Mouse (Mus musculus) megakaryocyte, adult 5-6 weeks (primary cell): ENCODE measurements around the gene Hist1h4a. TPM values are rescaled to one million over a fixed set of nuclear protein-coding genes. Genes with fewer than 3 reads are reported as not detected.

Experiments
- ATAC-seq: 2 replicates; pipeline ENCODE4 v1.8.0; 2016; ENCODE audit warnings: mild to moderate bottlenecking, inconsistent platforms; ENCODE audit not compliant: poor library complexity, severe bottlenecking
- total RNA-seq, 2 experiments: library from RNA; stranded (forward) in 1 of 2; stranded (reverse) in 1 of 2; fragments of 153-499, 151-499 nt in 1 of 2; fragments of 221-1000, 200-1000 nt in 1 of 2; gene quantifications; 2 replicates each; pipeline versions ENCODE4 v1.2.3 to v1.2.4; 2015 to 2017

Hist1h4a gene
- total RNA-seq, 2 experiments from 2014 or later, result 58.1 to 548 TPM

DNA sequence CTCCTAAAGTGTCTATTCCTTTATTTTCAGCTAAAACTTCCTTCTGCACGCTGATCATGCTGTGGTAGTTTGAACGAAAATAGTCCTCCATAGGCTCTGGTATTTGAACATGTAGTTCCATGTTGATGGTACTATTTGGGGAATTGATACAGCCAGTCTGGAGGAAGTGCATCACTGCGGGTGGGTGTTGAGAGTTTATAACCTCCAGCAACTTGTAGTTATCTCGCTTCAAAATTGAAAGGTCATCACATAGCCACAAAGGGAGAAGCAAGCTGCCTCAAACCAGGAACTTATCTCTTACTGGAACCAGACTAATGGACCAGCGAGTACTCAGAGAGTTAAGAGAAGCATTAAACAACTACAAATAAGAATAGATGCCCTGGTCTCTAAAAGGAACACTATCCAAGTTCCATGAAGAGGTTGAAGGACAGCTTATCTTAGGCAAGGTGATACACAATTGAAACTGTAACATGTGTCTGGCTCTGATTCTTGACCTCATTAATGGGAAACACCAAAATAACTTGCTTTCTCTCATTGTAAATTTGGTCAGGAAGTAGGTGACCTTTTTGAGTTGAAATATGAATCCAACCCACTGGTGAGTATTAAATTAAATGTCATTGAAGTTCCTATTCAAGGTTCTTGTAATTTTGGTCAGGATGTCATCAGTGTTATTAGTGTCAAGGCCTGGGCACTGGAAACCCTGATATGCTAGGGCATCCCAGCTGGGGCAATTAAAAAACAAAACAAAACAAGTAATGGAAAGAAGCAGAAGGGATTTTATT lies 44.6 kb downstream of the Hist1h4a start:
- ATAC-seq, result peak; percentile 74

Other genes with a start within 250 kb of the Hist1h4a start
Only the 30 nearest of the 37 such genes appear.
- gene Hist1h1d, start 208.0 kb downstream of the Hist1h4a start, total RNA-seq (2015), result 16.7 and 17.0 TPM in 2 replicates
- gene Hist1h1d, start 208.0 kb downstream of the Hist1h4a start, total RNA-seq (2017), result 182 and 184 TPM in 2 replicates
- 101 and 161 TPM in 2 replicates for gene Hist1h3e, start 198.9 kb downstream of the Hist1h4a start, total RNA-seq (2015)
- gene Hist1h3e, start 198.9 kb downstream of the Hist1h4a start, total RNA-seq (2017), result 295 and 358 TPM in 2 replicates
- gene Hist1h2ae, start 190.0 kb downstream of the Hist1h4a start, total RNA-seq (2015), result 8.8 and 9.0 TPM in 2 replicates
- gene Hist1h2ae, start 190.0 kb downstream of the Hist1h4a start, total RNA-seq (2017), result 272 and 274 TPM in 2 replicates
- 325 and 384 TPM in 2 replicates for gene Hist1h2bg, start 189.8 kb downstream of the Hist1h4a start, total RNA-seq (2015)
- 1,715 and 1,721 TPM in 2 replicates for gene Hist1h2bg, start 189.8 kb downstream of the Hist1h4a start, total RNA-seq (2017)
- gene Hist1h2bf, start 187.0 kb downstream of the Hist1h4a start, total RNA-seq (2015), result 449 and 490 TPM in 2 replicates
- 736 and 744 TPM in 2 replicates for gene Hist1h2bf, start 187.0 kb downstream of the Hist1h4a start, total RNA-seq (2017)
- 3.2 and 3.6 TPM in 2 replicates for gene Hist1h2ad, start 186.8 kb downstream of the Hist1h4a start, total RNA-seq (2015)
- 93.7 and 99.2 TPM in 2 replicates for gene Hist1h2ad, start 186.8 kb downstream of the Hist1h4a start, total RNA-seq (2017)
- 150 and 159 TPM in 2 replicates for gene Hist1h3d, start 185.5 kb downstream of the Hist1h4a start, total RNA-seq (2015)
- 86.3 and 96.3 TPM in 2 replicates for gene Hist1h3d, start 185.5 kb downstream of the Hist1h4a start, total RNA-seq (2017)
- 655 and 672 TPM in 2 replicates for gene Hist1h4d, start 179.6 kb downstream of the Hist1h4a start, total RNA-seq (2015)
- gene Hist1h4d, start 179.6 kb downstream of the Hist1h4a start, total RNA-seq (2017), result 1,182 and 1,443 TPM in 2 replicates
- gene Hist1h2be, start 140.1 kb downstream of the Hist1h4a start, total RNA-seq (2015), result 15.1 and 16.4 TPM in 2 replicates
- 110 and 115 TPM in 2 replicates for gene Hist1h2be, start 140.1 kb downstream of the Hist1h4a start, total RNA-seq (2017)
- gene Hist1h1e, start 138.7 kb downstream of the Hist1h4a start, total RNA-seq (2015), result 408 and 475 TPM in 2 replicates
- gene Hist1h1e, start 138.7 kb downstream of the Hist1h4a start, total RNA-seq (2017), result 457 and 467 TPM in 2 replicates
- 10.3 and 12.0 TPM in 2 replicates for gene Hist1h2ac, start 77.3 kb downstream of the Hist1h4a start, total RNA-seq (2015)
- gene Hist1h2ac, start 77.3 kb downstream of the Hist1h4a start, total RNA-seq (2017), result 67.7 and 81.2 TPM in 2 replicates
- gene Hist1h2bc, start 77.0 kb downstream of the Hist1h4a start, total RNA-seq (2015), result 40.3 and 42.6 TPM in 2 replicates
- 253 and 263 TPM in 2 replicates for gene Hist1h2bc, start 77.0 kb downstream of the Hist1h4a start, total RNA-seq (2017)
- 0.94 TPM in 1 of 2 replicates, not detected in the other for gene Hist1h1t, start 65.4 kb downstream of the Hist1h4a start, total RNA-seq (2015)
- 2.7 and 5.3 TPM in 2 replicates for gene Hist1h1t, start 65.4 kb downstream of the Hist1h4a start, total RNA-seq (2017)
- 60.8 and 62.1 TPM in 2 replicates for gene Hist1h4c, start 62.8 kb downstream of the Hist1h4a start, total RNA-seq (2015)
- gene Hist1h4c, start 62.8 kb downstream of the Hist1h4a start, total RNA-seq (2017), result 282 and 359 TPM in 2 replicates
- 12.3 and 17.1 TPM in 2 replicates for gene Hfe, start 50.4 kb downstream of the Hist1h4a start, total RNA-seq (2015)
- gene Hfe, start 50.4 kb downstream of the Hist1h4a start, total RNA-seq (2017), result 7.6 and 8.5 TPM in 2 replicates
- gene Hist1h1c, start 22.4 kb downstream of the Hist1h4a start, total RNA-seq (2015), result 179 and 186 TPM in 2 replicates
- 1,288 and 1,327 TPM in 2 replicates for gene Hist1h1c, start 22.4 kb downstream of the Hist1h4a start, total RNA-seq (2017)
- 115 and 119 TPM in 2 replicates for gene Hist1h3c, start 15.6 kb downstream of the Hist1h4a start, total RNA-seq (2015)
- 508 and 593 TPM in 2 replicates for gene Hist1h3c, start 15.6 kb downstream of the Hist1h4a start, total RNA-seq (2017)
- 264 and 296 TPM in 2 replicates for gene Hist1h2bb, start 14.5 kb downstream of the Hist1h4a start, total RNA-seq (2015)
- 5,681 and 7,839 TPM in 2 replicates for gene Hist1h2bb, start 14.5 kb downstream of the Hist1h4a start, total RNA-seq (2017)
- 64.3 and 114 TPM in 2 replicates for gene Hist1h2ab, start 10.1 kb downstream of the Hist1h4a start, total RNA-seq (2015)
- gene Hist1h2ab, start 10.1 kb downstream of the Hist1h4a start, total RNA-seq (2017), result 3,821 and 4,666 TPM in 2 replicates
- gene Hist1h3b, start 9.0 kb downstream of the Hist1h4a start, total RNA-seq (2015), result 495 and 572 TPM in 2 replicates
- gene Hist1h3b, start 9.0 kb downstream of the Hist1h4a start, total RNA-seq (2017), result 546 and 613 TPM in 2 replicates
- gene Hist1h4b, start 4.2 kb downstream of the Hist1h4a start, total RNA-seq (2015), result 64.8 and 95.3 TPM in 2 replicates
- 562 and 732 TPM in 2 replicates for gene Hist1h4b, start 4.2 kb downstream of the Hist1h4a start, total RNA-seq (2017)
- gene Hist1h3a, start 1.2 kb upstream of the Hist1h4a start, total RNA-seq (2015), result 53.9 and 67.3 TPM in 2 replicates
- 527 and 571 TPM in 2 replicates for gene Hist1h3a, start 1.2 kb upstream of the Hist1h4a start, total RNA-seq (2017)
- gene Hist1h1a, start 2.4 kb upstream of the Hist1h4a start, total RNA-seq (2015), result 117 and 119 TPM in 2 replicates
- 1,654 and 1,862 TPM in 2 replicates for gene Hist1h1a, start 2.4 kb upstream of the Hist1h4a start, total RNA-seq (2017)
- not detected in 2 replicates for gene Trim38, start 8.7 kb upstream of the Hist1h4a start, total RNA-seq (2015)
- not detected in 2 replicates for gene Trim38, start 8.7 kb upstream of the Hist1h4a start, total RNA-seq (2017)
- gene Slc17a2, start 45.8 kb upstream of the Hist1h4a start, total RNA-seq (2015), result not detected in 2 replicates
- not detected in 2 replicates for gene Slc17a2, start 45.8 kb upstream of the Hist1h4a start, total RNA-seq (2017)
- not detected in 2 replicates for gene Slc17a3, start 78.2 kb upstream of the Hist1h4a start, total RNA-seq (2015)
- not detected in 2 replicates for gene Slc17a3, start 78.2 kb upstream of the Hist1h4a start, total RNA-seq (2017)
- gene Slc17a1, start 106.5 kb upstream of the Hist1h4a start, total RNA-seq (2015), result not detected in 2 replicates
- not detected in 2 replicates for gene Slc17a1, start 106.5 kb upstream of the Hist1h4a start, total RNA-seq (2017)
- gene Slc17a4, start 153.8 kb upstream of the Hist1h4a start, total RNA-seq (2015), result not detected in 2 replicates
- gene Slc17a4, start 153.8 kb upstream of the Hist1h4a start, total RNA-seq (2017), result not detected in 2 replicates
- gene Hist1h2ba, start 172.9 kb upstream of the Hist1h4a start, total RNA-seq (2015), result not detected in 2 replicates
- not detected in 2 replicates for gene Hist1h2ba, start 172.9 kb upstream of the Hist1h4a start, total RNA-seq (2017)
- not detected in 2 replicates for gene Hist1h2aa, start 173.2 kb upstream of the Hist1h4a start, total RNA-seq (2015)
- not detected in 2 replicates for gene Hist1h2aa, start 173.2 kb upstream of the Hist1h4a start, total RNA-seq (2017)